Mouse (Mus musculus) heart, postnatal 10 days (tissue): Measurements from ENCODE around the gene Atp2b1. TPM values are rescaled to one million over a fixed set of nuclear protein-coding genes. Genes with fewer than 3 reads are reported as not detected.
A peak's percentile ranks its signal among the peaks of the same experiment; 100 is the strongest.

ENCODE experiments used
- DNase-seq, 2 experiments: peaks; one replicate each; pipeline ENCODE4 v3.0.0; 2021
- intact Hi-C: fragments of 180-260 bp; cut with DNase I; formaldehyde crosslinking; loops from one replicate; pipeline ENCODE4 v1.15.1; 2025
- total RNA-seq, 2 experiments: library from RNA; stranded (reverse); gene quantifications; 2 replicates each; pipeline ENCODE4 v1.2.3; 2021

The Atp2b1 gene
- total RNA-seq, 2 experiments from 2014 or later = 73.3 to 76.6 TPM

GRCm38 (mm10) chr10:99012086-99012485, 97.9 kb downstream of the Atp2b1 start:
- intact Hi-C loops = no loop called here
- DNase-seq = no peak

DNA sequence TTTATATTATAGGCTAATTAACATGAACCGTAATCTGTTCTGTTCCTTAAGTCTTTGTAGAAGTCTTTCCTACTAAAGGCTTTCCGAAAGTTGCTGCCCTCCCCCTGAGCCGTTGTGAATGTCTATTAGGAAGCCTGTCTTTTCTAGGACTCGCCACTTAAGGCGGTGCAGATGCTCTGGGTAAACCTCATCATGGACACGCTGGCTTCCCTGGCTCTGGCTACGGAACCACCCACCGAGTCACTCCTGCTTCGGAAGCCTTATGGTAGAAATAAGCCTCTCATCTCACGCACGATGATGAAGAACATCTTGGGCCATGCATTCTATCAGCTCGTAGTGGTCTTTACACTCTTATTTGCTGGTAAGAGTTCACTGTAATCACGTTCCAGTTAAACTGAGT, 100.5 kb downstream of the Atp2b1 start:
- no peak for DNase-seq
- intact Hi-C loops = no loop called here

DNA sequence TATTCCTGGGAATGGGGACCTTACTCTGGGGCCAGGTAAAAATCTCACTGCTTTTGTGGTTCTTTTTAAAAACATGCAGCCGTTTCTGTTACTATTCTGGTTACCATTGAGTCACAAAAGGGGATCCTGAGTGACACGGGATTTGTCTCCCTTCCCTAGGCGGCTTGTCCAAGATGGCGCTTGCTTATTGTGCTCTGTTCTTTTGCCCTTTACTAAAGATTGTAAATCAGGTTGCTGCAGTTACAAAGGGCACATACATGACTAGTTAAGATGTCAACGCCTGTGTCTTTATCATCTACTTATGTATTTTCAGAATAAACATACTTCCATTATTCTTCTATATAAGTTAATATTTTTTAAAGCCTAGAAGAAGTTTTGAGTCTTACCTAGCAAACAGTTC, 102.8 kb downstream of the Atp2b1 start:
- no peak for DNase-seq
- intact Hi-C loops = no loop called here

- intact Hi-C loops = no loop called here
- DNase-seq = no peak
These were observed 113.3 kb downstream of the Atp2b1 start for GRCm38 (mm10) chr10:99027462-99027861.

- intact Hi-C loops = no loop called here
- no peak for DNase-seq
These were observed 115.6 kb downstream of the Atp2b1 start for GRCm38 (mm10) chr10:99029844-99030243.

DNA sequence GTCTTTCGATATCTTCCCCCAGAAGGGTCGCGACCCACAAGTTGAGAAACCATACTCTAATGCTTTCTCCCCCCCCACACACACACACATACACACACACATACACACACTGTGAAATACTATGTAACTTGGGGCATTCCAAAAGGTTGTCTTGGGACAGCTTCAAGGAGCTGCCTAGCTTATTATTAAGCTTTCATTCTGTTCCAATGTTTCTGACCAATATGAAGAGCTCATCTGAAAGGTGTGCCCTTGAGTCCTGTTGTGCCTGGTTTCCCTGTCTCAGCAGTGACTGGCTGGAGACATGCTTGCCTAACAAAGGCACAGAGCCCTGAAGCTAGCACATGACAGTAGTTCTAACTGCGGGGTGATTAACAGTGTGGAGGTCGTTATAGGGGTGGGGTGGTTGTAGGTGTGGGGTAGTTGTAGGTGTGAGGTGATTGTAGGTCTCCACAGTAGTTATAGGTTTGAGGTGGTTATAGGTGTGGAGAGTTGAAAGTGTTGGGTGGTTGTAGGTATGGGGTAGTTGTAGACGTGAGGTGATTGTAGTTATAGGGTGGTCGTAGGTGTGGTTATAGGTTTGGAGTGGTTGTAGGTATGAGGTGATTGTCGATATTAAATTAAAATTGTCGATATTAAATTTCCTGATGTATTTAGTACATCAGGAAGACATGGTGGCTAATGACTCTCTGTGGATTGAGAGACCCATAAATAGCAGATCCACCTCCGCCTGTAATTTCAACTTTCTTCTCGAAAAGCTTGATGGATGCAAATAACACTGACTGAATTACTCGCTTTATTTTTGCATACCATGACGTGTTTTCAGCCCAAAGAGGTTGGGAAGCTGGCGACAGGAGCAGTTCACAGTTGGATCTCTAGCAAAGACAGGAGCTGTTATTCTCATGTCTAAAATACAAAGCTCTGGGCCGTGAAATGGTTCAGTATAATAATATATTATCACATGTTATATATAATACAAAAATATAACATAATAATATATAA, 119.9 kb downstream of the Atp2b1 start:
- no peak for DNase-seq
- intact Hi-C loops = no loop called here

- intact Hi-C loops = no loop called here
- DNase-seq = no peak
These were observed 123.2 kb downstream of the Atp2b1 start for GRCm38 (mm10) chr10:99037185-99038065.

- DNase-seq = no peak
- intact Hi-C loops = no loop called here
These were observed 124.7 kb downstream of the Atp2b1 start for GRCm38 (mm10) chr10:99038866-99039265.

- intact Hi-C loops = no loop called here
- peak; percentile 12 to 14 for DNase-seq
These were observed 126.0 kb downstream of the Atp2b1 start for GRCm38 (mm10) chr10:99040171-99040570.

- intact Hi-C loops = no loop called here
- DNase-seq = no peak
These were observed 132.7 kb downstream of the Atp2b1 start for GRCm38 (mm10) chr10:99046756-99047550.

DNA sequence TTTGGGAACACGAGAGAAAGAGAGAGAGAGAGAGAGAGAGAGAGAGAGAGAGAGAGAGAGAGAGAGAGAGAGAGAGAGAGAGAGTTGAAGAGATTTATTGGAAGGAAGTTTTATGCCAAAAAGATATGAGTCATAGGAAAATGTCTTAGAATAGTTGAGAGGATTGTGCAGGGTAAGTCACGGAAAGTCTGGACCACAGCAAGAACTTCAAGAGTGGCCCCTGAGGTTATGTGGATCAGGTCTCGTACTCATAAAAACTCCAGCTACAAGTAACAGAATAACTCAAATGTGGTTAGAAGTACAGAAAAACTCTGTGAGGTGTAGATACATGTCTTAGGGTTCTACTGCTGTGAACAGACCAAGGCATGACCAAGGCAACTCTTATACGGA, 133.3 kb downstream of the Atp2b1 start:
- no peak for DNase-seq
- intact Hi-C loops = no loop called here

DNA sequence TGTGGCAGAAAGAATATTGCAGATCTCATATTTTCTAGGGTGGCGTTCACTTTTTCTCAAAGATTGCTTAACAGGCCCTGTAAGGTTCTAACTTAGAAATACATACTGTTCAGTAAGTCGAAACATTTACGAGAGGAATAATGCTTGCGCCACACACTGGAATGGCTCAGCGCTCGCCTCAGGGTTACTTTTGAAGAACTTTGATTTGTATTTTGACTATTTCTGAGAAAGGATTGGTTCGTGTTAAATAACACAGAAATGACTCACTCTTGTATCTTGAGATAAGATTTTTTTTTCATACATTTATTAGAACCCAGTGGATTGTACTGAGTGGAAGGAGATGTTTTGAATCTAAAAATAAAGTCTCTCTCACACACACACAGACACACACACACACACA, 135.9 kb downstream of the Atp2b1 start:
- no peak for DNase-seq
- intact Hi-C loops = no loop called here

DNA sequence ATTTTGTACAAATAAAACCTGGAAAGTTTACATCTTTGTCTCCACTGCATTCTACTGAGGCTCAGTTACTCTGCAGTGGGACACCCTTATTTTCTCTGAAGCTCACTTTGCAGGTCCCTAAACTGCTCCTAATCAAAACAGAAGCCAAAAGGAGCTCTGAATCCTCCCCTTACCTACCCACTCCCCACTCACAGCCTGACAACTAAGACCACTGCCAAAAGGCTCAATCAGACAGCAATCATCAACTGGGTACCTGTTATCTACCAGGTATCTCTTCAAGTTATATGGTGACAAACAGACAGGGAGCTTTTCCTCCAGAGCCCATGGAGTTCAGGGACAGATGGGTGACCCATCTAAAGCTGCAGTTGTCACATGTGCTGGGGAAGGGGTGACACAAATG, 138.9 kb downstream of the Atp2b1 start:
- DNase-seq = no peak
- intact Hi-C loops = no loop called here

- intact Hi-C loops = no loop called here
- DNase-seq = no peak
These were observed 146.4 kb downstream of the Atp2b1 start for GRCm38 (mm10) chr10:99060588-99060987.

DNA sequence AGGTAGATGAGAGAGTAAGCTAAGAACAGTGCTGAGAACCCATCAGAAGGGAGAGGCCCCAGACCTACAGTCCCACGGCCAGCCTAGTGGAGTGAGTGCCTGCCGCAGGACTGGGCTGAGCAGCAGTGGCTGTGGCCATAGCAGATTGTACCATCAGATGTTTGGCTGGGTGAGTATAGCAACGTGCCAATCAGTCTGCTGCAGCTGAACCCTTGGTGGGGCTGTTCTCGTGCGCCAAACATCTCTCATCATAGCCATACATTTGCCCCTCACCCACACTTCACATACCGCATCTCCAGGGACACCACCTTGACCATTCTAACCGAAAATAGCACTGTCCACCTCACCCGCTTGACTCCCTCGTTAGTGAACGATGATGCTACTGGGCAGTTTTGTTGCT, 147.2 kb downstream of the Atp2b1 start:
- DNase-seq = no peak
- intact Hi-C loops = no loop called here

GRCm38 (mm10) chr10:99062546-99062945, 148.3 kb downstream of the Atp2b1 start:
- no peak for DNase-seq
- intact Hi-C loops = no loop called here

Other genes starting within 250 kb of the Atp2b1 start
- 10 to 100 TPM; 10.5 to 12.1 TPM for gene Poc1b, start 192.6 kb downstream of the Atp2b1 start, total RNA-seq
- 1 to 10 TPM; 4.9 to 6.1 TPM for gene Galnt4, start 193.8 kb downstream of the Atp2b1 start, total RNA-seq
- not detected for gene Phxr2, start 211.9 kb downstream of the Atp2b1 start, total RNA-seq